Mouse (Mus musculus) kidney, adult 18-20 months (tissue): ENCODE results near the gene Cpn2.

Experiments
- DNase-seq: peaks from one replicate; pipeline ENCODE4 v3.0.0; 2021

The Cpn2 gene

GRCm38 (mm10) chr16:30278406-30278805, 11.1 kb upstream of the Cpn2 start:
- no peak for DNase-seq

DNA sequence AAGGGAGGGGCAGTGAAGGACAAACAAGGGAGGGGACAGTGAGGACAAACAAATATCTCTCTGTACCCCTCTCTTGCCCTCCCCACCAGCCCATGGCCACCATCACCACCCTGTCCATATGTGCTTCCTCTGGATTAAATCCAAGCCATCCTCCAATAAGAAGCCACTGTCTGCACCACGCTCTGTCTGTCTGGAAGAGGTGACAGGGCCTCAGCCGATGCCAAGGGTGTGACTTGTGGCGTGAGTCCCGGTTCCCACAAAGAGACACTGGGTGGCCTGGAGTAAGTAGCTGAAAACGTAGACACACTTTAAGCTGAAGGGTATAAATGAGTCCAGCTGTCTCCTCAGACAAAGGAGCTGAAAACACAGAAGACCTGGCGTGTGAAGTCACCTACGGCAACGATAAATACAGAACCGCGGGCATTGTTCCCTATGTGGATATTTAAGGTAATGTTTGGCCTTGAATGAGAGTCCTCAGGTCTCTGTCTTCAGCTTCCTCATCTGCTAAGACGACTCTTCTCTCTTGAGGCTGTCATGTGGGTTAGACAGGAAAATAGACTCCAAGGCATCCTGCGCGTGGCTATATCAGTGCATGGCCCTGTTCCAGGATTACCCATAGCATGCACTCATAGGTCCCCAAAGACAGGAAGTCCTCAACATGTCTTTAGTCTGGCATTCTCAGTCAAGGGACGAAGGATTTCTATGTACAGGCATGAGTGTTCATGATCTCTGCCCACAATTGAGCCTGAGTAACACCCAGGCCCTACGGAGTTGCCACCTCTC, 8.4 kb upstream of the Cpn2 start:
- no peak for DNase-seq

- DNase-seq, result no peak
These were observed 5.8 kb upstream of the Cpn2 start for GRCm38 (mm10) chr16:30273065-30273464.

- DNase-seq, result no peak
These were observed 4.8 kb upstream of the Cpn2 start for GRCm38 (mm10) chr16:30271941-30272595.

GRCm38 (mm10) chr16:30271223-30271761, 4.0 kb upstream of the Cpn2 start:
- DNase-seq, result no peak

DNA sequence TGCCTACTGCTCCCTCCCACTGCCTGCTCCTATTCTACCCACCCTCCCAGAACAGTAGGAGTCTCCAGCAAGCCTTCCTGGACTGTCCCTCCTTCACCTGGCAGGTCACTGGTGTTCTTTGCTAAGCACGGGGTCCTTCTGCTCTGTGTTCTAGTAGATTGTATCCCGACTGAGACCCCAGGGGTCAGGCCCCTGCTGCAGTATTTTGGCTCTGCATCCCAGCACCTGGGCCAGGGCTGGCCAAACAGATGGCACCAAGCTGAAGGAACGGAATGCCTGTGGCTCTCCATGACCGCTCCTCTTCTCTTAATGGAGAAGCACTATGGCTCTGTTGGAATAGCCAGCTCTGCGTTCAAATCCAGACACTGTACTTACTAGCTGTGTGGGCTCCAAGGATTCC, 738 bp downstream of the Cpn2 start:
- no peak for DNase-seq

GRCm38 (mm10) chr16:30265611-30266010, 1.7 kb downstream of the Cpn2 start:
- DNase-seq, result no peak

- DNase-seq, result no peak
These were observed 4.1 kb downstream of the Cpn2 start for GRCm38 (mm10) chr16:30263156-30263555.

- peak; percentile 74 for DNase-seq
These were observed 4.6 kb downstream of the Cpn2 start for GRCm38 (mm10) chr16:30262664-30263063.

GRCm38 (mm10) chr16:30262157-30262556, 5.1 kb downstream of the Cpn2 start:
- no peak for DNase-seq

DNA sequence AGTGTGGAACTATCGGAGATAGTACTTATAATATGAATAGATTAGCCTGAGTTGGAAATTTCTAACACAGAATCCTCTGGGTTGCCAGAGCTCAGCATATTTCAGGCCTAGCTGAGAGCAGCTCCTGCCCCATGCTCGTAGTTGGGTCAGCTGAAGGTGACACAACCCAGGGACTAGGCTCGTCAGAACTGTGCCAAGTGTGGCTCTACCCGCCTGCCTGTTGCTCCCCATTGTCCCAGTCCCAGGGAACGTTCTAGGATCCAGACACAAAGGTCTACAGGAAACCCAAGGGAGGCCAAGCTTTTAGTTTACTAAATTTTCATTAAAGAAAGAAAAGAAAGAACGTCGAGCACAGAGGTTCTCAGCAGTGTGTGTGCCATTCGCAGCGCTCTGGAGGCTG, 6.0 kb downstream of the Cpn2 start:
- DNase-seq, result no peak

DNA sequence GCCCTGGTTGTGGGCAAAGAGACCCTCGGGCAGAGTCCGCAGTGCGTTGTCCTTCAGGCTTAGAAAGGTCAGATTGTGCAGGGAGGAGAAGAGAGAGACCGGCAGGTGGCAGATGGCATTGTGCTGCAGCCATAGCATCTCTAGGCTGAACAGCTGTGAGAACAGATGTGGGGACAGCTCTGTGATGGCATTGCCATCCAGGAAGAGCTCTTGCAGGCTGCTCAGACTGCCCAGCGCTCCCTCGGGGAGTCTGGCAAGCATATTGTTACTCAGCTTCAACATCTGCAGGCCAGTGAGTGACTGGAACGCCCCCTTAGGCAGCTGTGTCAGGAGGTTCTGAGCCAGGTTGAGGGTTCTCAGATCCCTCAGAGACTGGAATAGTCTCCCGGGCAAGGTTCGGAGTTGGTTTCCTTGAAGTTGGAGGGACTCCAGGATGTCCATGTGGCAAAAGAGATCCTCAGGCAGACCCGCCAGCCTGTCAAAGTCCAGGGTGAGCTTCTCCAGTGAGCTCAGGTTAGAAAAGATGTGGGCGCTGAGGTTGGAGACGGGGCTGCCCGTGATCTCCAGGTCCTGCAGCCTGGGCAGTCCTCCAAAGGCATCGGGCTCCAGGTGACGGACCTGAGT, 7.2 kb downstream of the Cpn2 start:
- DNase-seq, result peak; percentile 53

DNA sequence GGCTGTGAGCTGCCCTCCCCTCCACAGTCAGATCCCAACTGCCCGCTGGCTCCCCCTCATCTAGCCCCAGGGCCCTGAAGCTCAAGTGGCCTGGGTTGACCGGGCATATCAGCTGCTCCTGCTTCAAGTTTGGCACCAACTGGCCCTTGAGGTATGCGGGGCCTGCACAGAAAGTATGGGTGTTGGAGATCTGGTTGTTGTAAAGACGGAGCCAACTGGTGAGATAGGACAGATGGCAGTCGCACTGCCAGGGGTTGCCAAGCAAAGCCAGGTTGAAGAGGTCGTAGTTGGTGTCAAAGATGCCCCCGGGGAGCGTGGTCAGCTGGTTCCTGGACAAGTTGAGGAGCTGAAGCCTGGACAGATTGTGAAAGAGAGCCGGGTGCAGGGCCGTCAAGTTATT, 7.9 kb downstream of the Cpn2 start:
- DNase-seq, result no peak

DNA sequence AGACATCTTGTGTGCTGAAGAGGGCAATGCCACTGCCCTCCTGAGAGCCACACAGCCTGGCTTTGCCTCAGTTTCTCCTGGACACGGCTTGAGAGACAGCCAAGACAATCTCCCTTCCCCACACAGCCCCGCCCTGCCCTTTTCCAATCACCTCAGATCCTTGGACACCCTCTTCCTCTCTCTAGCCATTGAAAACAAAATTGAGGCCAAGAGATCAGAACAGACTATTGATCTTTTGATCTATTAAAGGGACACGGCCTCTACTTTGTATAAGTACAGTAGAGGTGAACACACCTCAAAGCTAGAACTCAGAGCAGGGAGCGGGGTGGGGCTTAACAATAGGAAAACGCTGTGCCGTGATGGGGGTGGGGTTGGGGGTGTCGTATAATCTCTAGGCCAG, 8.9 kb downstream of the Cpn2 start:
- DNase-seq, result no peak

GRCm38 (mm10) chr16:30257718-30258117, 9.6 kb downstream of the Cpn2 start:
- DNase-seq, result no peak

- no peak for DNase-seq
These were observed 12.2 kb downstream of the Cpn2 start for GRCm38 (mm10) chr16:30255061-30255460.

DNA sequence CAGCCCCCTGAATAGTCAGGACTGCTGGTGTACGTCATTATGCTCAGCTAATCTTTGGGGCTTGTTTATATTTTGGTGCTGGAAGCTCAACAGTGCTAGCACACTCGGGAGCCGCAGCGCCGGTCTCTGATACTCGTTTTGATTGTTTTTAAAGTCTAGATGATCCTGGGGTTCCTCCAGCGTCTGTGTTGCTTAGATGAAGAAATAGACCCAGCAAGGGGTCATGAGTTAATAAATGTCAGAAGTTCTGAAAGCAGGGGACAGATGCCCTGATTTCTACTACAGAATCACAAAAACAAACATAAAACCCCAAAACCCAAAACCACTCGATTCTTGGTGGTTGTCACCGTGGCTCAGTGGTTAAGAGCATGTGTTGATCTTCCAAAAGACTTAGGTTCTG, 13.4 kb downstream of the Cpn2 start:
- DNase-seq, result no peak

DNA sequence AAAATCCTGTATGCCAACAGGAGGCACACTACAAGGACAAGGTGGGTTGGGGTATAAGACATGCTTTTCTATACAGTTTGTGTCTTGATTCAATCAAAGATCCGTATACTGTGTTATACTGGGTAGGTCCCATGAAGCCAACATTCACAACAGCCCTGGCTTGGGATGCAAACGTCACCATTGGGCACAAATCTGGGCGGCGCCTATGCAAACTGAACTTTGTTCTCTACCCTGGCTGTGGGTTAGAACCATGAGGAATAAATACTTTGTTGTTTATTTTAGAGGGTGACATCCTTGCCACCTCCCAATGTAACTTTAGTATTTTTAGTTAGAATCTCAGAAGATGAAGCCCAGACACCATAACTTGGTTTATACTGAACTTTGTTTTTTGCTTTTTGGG, 13.9 kb downstream of the Cpn2 start:
- DNase-seq, result peak; percentile 28

DNA sequence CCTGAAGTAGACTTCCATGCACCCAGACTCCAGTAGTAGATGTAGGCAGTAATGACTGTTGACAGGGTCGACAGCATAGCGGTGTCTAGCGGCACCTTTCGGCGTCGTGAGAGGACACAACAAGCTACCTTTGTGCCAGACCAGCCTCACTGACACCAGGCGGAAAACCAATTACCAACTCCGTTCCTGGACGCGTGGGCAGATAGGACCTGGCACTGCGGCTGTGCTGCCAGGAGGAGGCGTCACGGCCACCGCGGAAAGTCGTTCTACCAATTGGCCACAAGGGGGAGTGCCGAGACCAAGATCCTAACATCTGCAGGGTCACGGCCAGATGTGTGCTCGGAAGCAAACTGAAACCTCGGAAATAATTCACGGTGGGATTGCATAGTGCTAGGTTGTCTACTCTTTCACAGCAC, 15.3 kb downstream of the Cpn2 start:
- DNase-seq, result peak; percentile 86

GRCm38 (mm10) chr16:30244037-30244700, 23.1 kb downstream of the Cpn2 start:
- DNase-seq, result no peak

DNA sequence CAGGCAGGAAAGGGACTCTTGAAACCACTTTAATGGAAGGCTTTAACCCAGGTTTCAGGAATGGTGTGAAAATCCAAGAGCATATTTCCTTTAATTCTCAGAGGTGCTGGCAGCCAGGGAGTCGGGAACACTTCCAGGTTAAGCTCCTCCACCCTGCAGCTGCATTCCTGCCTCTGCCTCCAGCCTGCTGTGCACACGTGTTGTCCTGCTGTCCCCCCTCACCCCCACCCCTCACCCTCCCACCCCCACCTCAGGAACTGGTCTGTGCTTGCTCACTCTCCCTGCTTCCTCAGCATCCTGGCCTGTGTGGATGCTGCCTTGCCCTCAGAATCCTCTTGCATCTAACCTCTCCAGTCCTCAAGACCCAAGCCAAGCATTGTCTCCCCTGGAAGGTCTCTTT, 25.7 kb downstream of the Cpn2 start:
- DNase-seq, result no peak

DNA sequence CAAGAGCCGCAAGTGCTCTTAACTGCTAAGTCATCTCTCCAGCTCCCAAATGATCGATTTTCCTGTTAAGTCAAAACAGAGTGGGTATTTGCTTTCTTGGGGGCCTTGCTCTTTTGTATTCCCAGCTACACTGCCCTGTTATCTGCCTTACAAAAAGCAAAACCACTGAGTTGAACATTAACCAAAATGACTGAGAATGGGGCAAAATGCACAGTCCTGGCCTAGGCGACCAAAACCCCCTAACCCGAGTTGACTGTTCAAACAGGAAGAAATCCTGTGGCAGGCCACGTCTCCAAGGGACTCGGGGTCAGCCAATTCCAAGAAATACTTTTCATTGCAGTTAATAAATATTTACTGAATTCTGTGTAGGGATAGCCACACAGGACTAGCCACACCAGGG, 28.5 kb downstream of the Cpn2 start:
- peak; percentile 33 for DNase-seq

GRCm38 (mm10) chr16:30236091-30236699, 31.1 kb downstream of the Cpn2 start:
- peak; percentile 87 for DNase-seq
